Mouse (Mus musculus): ENCODE results near the gene Galnt11. TPM values are rescaled to one million over a fixed set of nuclear protein-coding genes. Genes with fewer than 3 reads are reported as not detected.

Galnt11 gene
- polyA plus RNA-seq, 2 experiments: 40.1 to 46.6 TPM

GRCm38 (mm10) chr5:25268258-25268888 is 46.7 kb downstream of the Galnt11 start:
- no peak overlapping the region for H3K4me3 ChIP-seq (replicated peaks; ENCODE audit: low read length)
- no peak for ATAC-seq (ENCODE audit: low FRiP score, low read depth)
- H3K9me3 ChIP-seq (ENCODE audit: control insufficient read depth, low read length): no peaks in the 10 kb centered on the region
- H3K9ac ChIP-seq (ENCODE audit: low read depth, low read length, severe bottlenecking): no peak overlapping the region
- DNase-seq (ENCODE audit: low spot score): no peak
- no peaks in the 10 kb centered on the region for H3K27me3 ChIP-seq (ENCODE audit: control insufficient read depth, insufficient read depth, low read length)
- no peak overlapping the region for H3K4me2 ChIP-seq (replicated peaks; ENCODE audit: low read depth, low read length, severe bottlenecking)
- 94% methylated on average over 4 of the region's 4 CpGs for WGBS
- no peak for TF ChIP-seq POLR2A (IDR thresholded peaks at IDR 0.05; ENCODE audit: borderline replicate concordance, extremely low read depth, insufficient read depth, insufficient read length)
- H3K27ac ChIP-seq (replicated peaks; ENCODE audit: low read depth, low read length): no peak overlapping the region
- H3K4me1 ChIP-seq (ENCODE audit: control insufficient read depth, insufficient read depth, low read length): no peaks in the 10 kb centered on the region
- H3K36me3 ChIP-seq (ENCODE audit: control insufficient read depth, insufficient read depth, low read length): peaks cover 72% of the 10 kb centered on the region

DNA sequence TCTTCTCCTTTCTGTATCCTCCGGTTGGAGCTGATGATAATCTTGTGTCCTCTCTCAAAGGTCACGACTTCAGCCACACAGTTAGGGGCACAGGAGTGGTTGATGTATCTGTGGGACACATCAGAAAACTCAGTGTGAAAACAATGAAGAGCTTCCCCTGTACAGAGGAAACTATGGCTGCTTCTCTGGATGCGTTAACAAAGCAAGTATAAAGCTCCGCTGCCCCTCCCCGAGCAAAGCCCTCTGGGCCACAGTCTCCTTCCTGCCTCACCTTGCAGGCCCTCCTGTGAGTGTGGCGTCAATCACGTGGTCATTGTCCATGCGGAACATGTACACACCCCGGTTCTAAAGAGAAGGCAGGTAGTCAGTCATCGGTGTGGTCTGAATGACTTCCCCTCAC is 53.9 kb downstream of the Galnt11 start:
- H3K9me3 ChIP-seq (ENCODE audit: control insufficient read depth, low read length): no peaks in the 10 kb centered on the region
- no peak for DNase-seq (ENCODE audit: low spot score)
- H3K36me3 ChIP-seq (ENCODE audit: control insufficient read depth, insufficient read depth, low read length): peaks cover 81% of the 10 kb centered on the region
- H3K27me3 ChIP-seq (ENCODE audit: control insufficient read depth, insufficient read depth, low read length): no peaks in the 10 kb centered on the region
- no peak overlapping the region for H3K4me3 ChIP-seq (replicated peaks; ENCODE audit: low read length)
- no peak for ATAC-seq (ENCODE audit: low FRiP score, low read depth)
- 86% methylated on average over 10 of the region's 10 CpGs for WGBS
- H3K4me2 ChIP-seq (replicated peaks; ENCODE audit: low read depth, low read length, severe bottlenecking): no peak overlapping the region
- no peak overlapping the region for H3K9ac ChIP-seq (ENCODE audit: low read depth, low read length, severe bottlenecking)
- H3K4me1 ChIP-seq (ENCODE audit: control insufficient read depth, insufficient read depth, low read length): no peaks in the 10 kb centered on the region
- no peak overlapping the region for H3K27ac ChIP-seq (replicated peaks; ENCODE audit: low read depth, low read length)
- no peak for TF ChIP-seq POLR2A (IDR thresholded peaks at IDR 0.05; ENCODE audit: borderline replicate concordance, extremely low read depth, insufficient read depth, insufficient read length)

DNA sequence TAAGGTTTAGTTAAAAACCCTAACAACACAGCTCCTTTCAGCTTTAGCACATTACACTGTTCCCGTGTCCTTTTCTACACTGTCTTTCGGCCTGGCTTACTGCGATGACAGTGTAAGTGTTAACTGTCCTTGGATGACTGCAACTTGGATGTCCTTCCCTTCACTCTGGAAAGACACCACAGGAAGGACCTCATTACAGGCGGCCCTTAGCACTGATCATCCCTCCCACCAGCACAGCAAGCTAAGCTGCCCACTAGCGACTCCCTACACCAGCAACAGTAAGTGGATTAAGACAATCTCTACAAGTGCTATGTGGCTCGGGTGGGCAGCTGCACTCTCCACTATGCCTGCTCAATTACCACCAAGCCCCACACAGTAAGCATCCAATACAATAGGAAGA is 54.7 kb downstream of the Galnt11 start:
- ATAC-seq (ENCODE audit: low FRiP score, low read depth) (no peak), DNase-seq (ENCODE audit: low spot score) (no peak)
- Histone ChIP-seq H3K4me1 (ENCODE audit: control insufficient read depth, insufficient read depth, low read length) (no peaks in the 10 kb centered on the region), H3K4me2 (replicated peaks; ENCODE audit: low read depth, low read length, severe bottlenecking) (no peak overlapping the region), H3K9me3 (ENCODE audit: control insufficient read depth, low read length) (no peaks in the 10 kb centered on the region), H3K27me3 (ENCODE audit: control insufficient read depth, insufficient read depth, low read length) (no peaks in the 10 kb centered on the region), H3K9ac (ENCODE audit: low read depth, low read length, severe bottlenecking) (no peak overlapping the region), H3K27ac (replicated peaks; ENCODE audit: low read depth, low read length) (no peak overlapping the region), H3K36me3 (ENCODE audit: control insufficient read depth, insufficient read depth, low read length) (peaks cover 82% of the 10 kb centered on the region), H3K4me3 (replicated peaks; ENCODE audit: low read length) (no peak overlapping the region)
- 87% methylated on average over 6 of the region's 6 CpGs for WGBS
- TF ChIP-seq POLR2A (IDR thresholded peaks at IDR 0.05; ENCODE audit: borderline replicate concordance, extremely low read depth, insufficient read depth, insufficient read length): no peak

- ATAC-seq (ENCODE audit: low FRiP score, low read depth): no peak
- Histone ChIP-seq H3K27me3 (ENCODE audit: control insufficient read depth, insufficient read depth, low read length) (no peaks in the 10 kb centered on the region), H3K4me2 (replicated peaks; ENCODE audit: low read depth, low read length, severe bottlenecking) (no peak overlapping the region), H3K27ac (replicated peaks; ENCODE audit: low read depth, low read length) (no peak overlapping the region), H3K4me1 (ENCODE audit: control insufficient read depth, insufficient read depth, low read length) (no peaks in the 10 kb centered on the region), H3K4me3 (replicated peaks; ENCODE audit: low read length) (no peak overlapping the region), H3K36me3 (ENCODE audit: control insufficient read depth, insufficient read depth, low read length) (peaks cover 88% of the 10 kb centered on the region), H3K9ac (ENCODE audit: low read depth, low read length, severe bottlenecking) (no peak overlapping the region), H3K9me3 (ENCODE audit: control insufficient read depth, low read length) (no peaks in the 10 kb centered on the region)
- no peak for DNase-seq (ENCODE audit: low spot score)
- TF ChIP-seq POLR2A (IDR thresholded peaks at IDR 0.05; ENCODE audit: borderline replicate concordance, extremely low read depth, insufficient read depth, insufficient read length): no peak
- WGBS: 97% methylated on average over 13 of the region's 13 CpGs
Observed at GRCm38 (mm10) chr5:25283988-25284387, 62.3 kb downstream of the Galnt11 start.

- H3K4me1 ChIP-seq (ENCODE audit: control insufficient read depth, insufficient read depth, low read length): no peaks in the 10 kb centered on the region
- no peak overlapping the region for H3K9ac ChIP-seq (ENCODE audit: low read depth, low read length, severe bottlenecking)
- H3K9me3 ChIP-seq (ENCODE audit: control insufficient read depth, low read length): no peaks in the 10 kb centered on the region
- ATAC-seq (ENCODE audit: low FRiP score, low read depth) (no peak), DNase-seq (ENCODE audit: low spot score) (no peak)
- H3K27ac ChIP-seq (replicated peaks; ENCODE audit: low read depth, low read length): no peak overlapping the region
- 76% methylated on average over 3 of the region's 3 CpGs for WGBS
- no peak overlapping the region for H3K4me2 ChIP-seq (replicated peaks; ENCODE audit: low read depth, low read length, severe bottlenecking)
- H3K36me3 ChIP-seq (ENCODE audit: control insufficient read depth, insufficient read depth, low read length): peaks cover 53% of the 10 kb centered on the region
- TF ChIP-seq POLR2A (IDR thresholded peaks at IDR 0.05; ENCODE audit: borderline replicate concordance, extremely low read depth, insufficient read depth, insufficient read length): no peak
- no peak overlapping the region for H3K4me3 ChIP-seq (replicated peaks; ENCODE audit: low read length)
- no peaks in the 10 kb centered on the region for H3K27me3 ChIP-seq (ENCODE audit: control insufficient read depth, insufficient read depth, low read length)
Observed at GRCm38 (mm10) chr5:25296830-25297229, 75.1 kb downstream of the Galnt11 start.
